Mouse (Mus musculus) hindbrain, embryonic 15.5 days (tissue): ENCODE results near the gene Rbfox2. TPM values are rescaled to one million over a fixed set of nuclear protein-coding genes. Genes with fewer than 3 reads are reported as not detected.
A peak's percentile ranks its signal among the peaks of the same experiment; 100 is the strongest.

Experiments
- ATAC-seq: fragments of 200-750 bp; cut with Nextera tagmentation; 2 replicates; pipeline ENCODE4 v1.8.0; 2017; ENCODE audit warnings: low read depth, moderate number of reproducible peaks, moderate TSS enrichment; ENCODE audit not compliant: low FRiP score
- H3K27ac ChIP-seq: fragments of 300-500 bp; sonication (generic); replicated peaks from 2 replicates; pipeline ENCODE4 v1.5.1; 2015; ENCODE audit warnings: mild to moderate bottlenecking, inconsistent platforms
- H3K27me3 ChIP-seq: fragments of 300-500 bp; sonication (generic); 2 replicates; pipeline ENCODE4 v1.6.1; 2015; ENCODE audit warnings: control low read depth, inconsistent platforms
- H3K36me3 ChIP-seq: fragments of 300-500 bp; sonication (generic); 2 replicates; pipeline ENCODE4 v1.6.1; 2015; ENCODE audit warnings: control low read depth, inconsistent platforms
- H3K4me1 ChIP-seq: fragments of 300-500 bp; sonication (generic); replicated peaks from 2 replicates; pipeline ENCODE4 v1.6.1; 2015; ENCODE audit warnings: control low read depth, inconsistent platforms
- H3K4me2 ChIP-seq: fragments of 300-500 bp; sonication (generic); 2 replicates; pipeline ENCODE4 v1.6.1; 2015; ENCODE audit warnings: moderate library complexity, mild to moderate bottlenecking, inconsistent platforms
- H3K4me3 ChIP-seq: fragments of 300-500 bp; sonication (generic); 2 replicates; pipeline ENCODE4 v1.5.1; 2015; ENCODE audit warnings: mild to moderate bottlenecking, inconsistent platforms
- H3K9ac ChIP-seq: fragments of 300-500 bp; sonication (generic); 2 replicates; pipeline ENCODE4 v1.6.1; 2015; ENCODE audit warnings: inconsistent platforms
- H3K9me3 ChIP-seq: fragments of 300-500 bp; sonication (generic); 2 replicates; pipeline ENCODE4 v1.6.1; 2016; ENCODE audit warnings: control low read depth, inconsistent platforms
- WGBS: fragments of 180-500 bp; shearing (Covaris S2); methylation state at CpG from one replicate; pipeline ENCODE4 v1.1.7; 2015; 5-methylcytosine and 5-hydroxymethylcytosine counted together
- polyA plus RNA-seq: library from polyadenylated mRNA; unstranded; fragments of >200 nt; fragmentation: Nextera tagmentation; extraction: Ambion mirVana; gene quantifications from 2 replicates; pipeline ENCODE4 v1.2.1, GENCODE M21; 2015

Gene Rbfox2
- polyA plus RNA-seq, 1 experiment from 2014 or later, result 151 TPM

GRCm38 (mm10) chr15:77219571-77219970, 87.2 kb downstream of the Rbfox2 start:
- H3K27me3 ChIP-seq, result no peaks in the 10 kb centered on the region
- H3K27ac ChIP-seq, result no peak overlapping the region
- no peak overlapping the region for H3K4me3 ChIP-seq
- H3K9ac ChIP-seq, result no peak overlapping the region
- H3K36me3 ChIP-seq, result no peaks in the 10 kb centered on the region
- no peaks in the 10 kb centered on the region for H3K9me3 ChIP-seq
- no peak overlapping the region for H3K4me2 ChIP-seq
- peaks cover 15% of the 10 kb centered on the region; the same call in 1 of the 2 replicates for H3K4me1 ChIP-seq
- 70% methylated on average over 1 of the region's 1 CpGs for WGBS
- no peak for ATAC-seq

- Histone ChIP-seq H3K9me3 (no peaks in the 10 kb centered on the region), H3K4me2 (no peak overlapping the region), H3K27me3 (no peaks in the 10 kb centered on the region), H3K36me3 (no peaks in the 10 kb centered on the region), H3K4me1 (peaks cover 25% of the 10 kb centered on the region), H3K27ac (no peak overlapping the region), H3K9ac (no peak overlapping the region), H3K4me3 (no peak overlapping the region)
- ATAC-seq, result no peak
- 94% methylated on average over 3 of the region's 3 CpGs for WGBS
These were observed 88.8 kb downstream of the Rbfox2 start for GRCm38 (mm10) chr15:77218007-77218406.

GRCm38 (mm10) chr15:77217523-77217922, 89.3 kb downstream of the Rbfox2 start:
- H3K9ac ChIP-seq, result no peak overlapping the region

GRCm38 (mm10) chr15:77216704-77217103, 90.1 kb downstream of the Rbfox2 start:
- no peak overlapping the region for H3K4me3 ChIP-seq
- ATAC-seq, result no peak
- no peaks in the 10 kb centered on the region for H3K9me3 ChIP-seq
- no peak overlapping the region for H3K4me2 ChIP-seq
- H3K27ac ChIP-seq, result no peak overlapping the region
- H3K27me3 ChIP-seq, result no peaks in the 10 kb centered on the region
- WGBS, result 85% methylated on average over 6 of the region's 6 CpGs
- H3K4me1 ChIP-seq, result peaks cover 25% of the 10 kb centered on the region
- H3K9ac ChIP-seq, result no peak overlapping the region
- no peaks in the 10 kb centered on the region for H3K36me3 ChIP-seq

More at GRCm38 (mm10) chr15:77217523-77217922, 89.3 kb downstream of the Rbfox2 start:
- no peak overlapping the region for H3K4me3 ChIP-seq
- H3K27ac ChIP-seq, result no peak overlapping the region
- H3K4me1 ChIP-seq, result peaks cover 25% of the 10 kb centered on the region
- 47% methylated on average over 1 of the region's 1 CpGs for WGBS
- ATAC-seq, result no peak
- no peaks in the 10 kb centered on the region for H3K27me3 ChIP-seq
- no peaks in the 10 kb centered on the region for H3K36me3 ChIP-seq
- no peak overlapping the region for H3K4me2 ChIP-seq
- H3K9me3 ChIP-seq, result no peaks in the 10 kb centered on the region

GRCm38 (mm10) chr15:77215178-77215800, 91.5 kb downstream of the Rbfox2 start:
- Histone ChIP-seq H3K27ac (no peak overlapping the region), H3K4me2 (no peak overlapping the region), H3K9ac (no peak overlapping the region), H3K36me3 (no peaks in the 10 kb centered on the region), H3K4me3 (no peak overlapping the region), H3K9me3 (no peaks in the 10 kb centered on the region), H3K27me3 (no peaks in the 10 kb centered on the region), H3K4me1 (peaks cover 25% of the 10 kb centered on the region)
- WGBS, result 26% methylated on average over 5 of the region's 5 CpGs
- no peak for ATAC-seq

GRCm38 (mm10) chr15:77214410-77215107, 92.2 kb downstream of the Rbfox2 start:
- no peaks in the 10 kb centered on the region for H3K9me3 ChIP-seq
- H3K36me3 ChIP-seq, result no peaks in the 10 kb centered on the region
- peaks cover 24% of the 10 kb centered on the region for H3K4me1 ChIP-seq
- no peaks in the 10 kb centered on the region for H3K27me3 ChIP-seq
- H3K4me2 ChIP-seq, result no peak overlapping the region
- no peak for ATAC-seq
- 46% methylated on average over 8 of the region's 8 CpGs for WGBS
- no peak overlapping the region for H3K27ac ChIP-seq
- H3K4me3 ChIP-seq, result no peak overlapping the region
- no peak overlapping the region for H3K9ac ChIP-seq

- Histone ChIP-seq H3K4me3 (no peak overlapping the region), H3K27me3 (no peaks in the 10 kb centered on the region), H3K9ac (no peak overlapping the region), H3K4me2 (no peak overlapping the region), H3K9me3 (no peaks in the 10 kb centered on the region), H3K36me3 (no peaks in the 10 kb centered on the region), H3K4me1 (peaks cover 22% of the 10 kb centered on the region), H3K27ac (no peak overlapping the region)
- ATAC-seq, result no peak
- WGBS, result 46% methylated on average over 5 of the region's 5 CpGs
These were observed 93.0 kb downstream of the Rbfox2 start for GRCm38 (mm10) chr15:77213829-77214228.

- Histone ChIP-seq H3K4me3 (no peak overlapping the region), H3K36me3 (no peaks in the 10 kb centered on the region), H3K27ac (no peak overlapping the region), H3K27me3 (no peaks in the 10 kb centered on the region), H3K9me3 (no peaks in the 10 kb centered on the region), H3K9ac (no peak overlapping the region), H3K4me1 (peaks cover 22% of the 10 kb centered on the region), H3K4me2 (no peak overlapping the region)
- ATAC-seq, result no peak
- WGBS, result 81% methylated on average over 7 of the region's 7 CpGs
These were observed 94.0 kb downstream of the Rbfox2 start for GRCm38 (mm10) chr15:77212818-77213217.

GRCm38 (mm10) chr15:77212217-77212757, 94.5 kb downstream of the Rbfox2 start:
- H3K36me3 ChIP-seq, result no peaks in the 10 kb centered on the region
- WGBS, result 85% methylated on average over 4 of the region's 4 CpGs

GRCm38 (mm10) chr15:77206996-77207395, 99.8 kb downstream of the Rbfox2 start:
- H3K36me3 ChIP-seq, result no peaks in the 10 kb centered on the region
- no peaks in the 10 kb centered on the region for H3K27me3 ChIP-seq
- H3K9ac ChIP-seq, result no peak overlapping the region
- no peak overlapping the region for H3K4me2 ChIP-seq
- no peak overlapping the region for H3K27ac ChIP-seq
- ATAC-seq, result no peak
- H3K4me1 ChIP-seq, result peaks cover 21% of the 10 kb centered on the region
- no peak overlapping the region for H3K4me3 ChIP-seq
- no peaks in the 10 kb centered on the region for H3K9me3 ChIP-seq
- 72% methylated on average over 5 of the region's 5 CpGs for WGBS

More at GRCm38 (mm10) chr15:77212217-77212757, 94.5 kb downstream of the Rbfox2 start:
- Histone ChIP-seq H3K27me3 (no peaks in the 10 kb centered on the region), H3K27ac (no peak overlapping the region), H3K4me1 (peaks cover 22% of the 10 kb centered on the region), H3K9ac (no peak overlapping the region), H3K4me3 (no peak overlapping the region), H3K4me2 (no peak overlapping the region), H3K9me3 (no peaks in the 10 kb centered on the region)
- no peak for ATAC-seq

GRCm38 (mm10) chr15:77204951-77205350, 101.9 kb downstream of the Rbfox2 start:
- peaks cover 27% of the 10 kb centered on the region for H3K4me1 ChIP-seq
- no peak overlapping the region for H3K4me2 ChIP-seq
- no peak overlapping the region for H3K9ac ChIP-seq
- no peak for ATAC-seq
- no peak overlapping the region for H3K4me3 ChIP-seq
- WGBS, result 73% methylated on average over 7 of the region's 7 CpGs
- H3K9me3 ChIP-seq, result no peaks in the 10 kb centered on the region
- no peaks in the 10 kb centered on the region for H3K36me3 ChIP-seq
- H3K27me3 ChIP-seq, result no peaks in the 10 kb centered on the region
- no peak overlapping the region for H3K27ac ChIP-seq

- Histone ChIP-seq H3K4me1 (peaks cover 27% of the 10 kb centered on the region), H3K4me2 (no peak overlapping the region), H3K27ac (peak overlapping the region; percentile 45), H3K27me3 (no peaks in the 10 kb centered on the region), H3K9me3 (no peaks in the 10 kb centered on the region), H3K36me3 (no peaks in the 10 kb centered on the region), H3K9ac (no peak overlapping the region), H3K4me3 (no peak overlapping the region)
- peak; percentile 52; the same call in 1 of the 2 replicates for ATAC-seq
- WGBS, result 54% methylated on average over 14 of the region's 14 CpGs
These were observed 103.4 kb downstream of the Rbfox2 start for GRCm38 (mm10) chr15:77203255-77203981.
